Mouse (Mus musculus) left cerebral cortex, adult 18-20 months (tissue): Measurements from ENCODE around the gene Upf3b. TPM values are rescaled to one million over a fixed set of nuclear protein-coding genes. Genes with fewer than 3 reads are reported as not detected.
"Not testable (repeated sequence)": the region's sequence is repeated elsewhere in the genome, so short reads cannot be mapped to it uniquely, and the experiment has no call there.

ENCODE experiments used
- DNase-seq, 2 experiments: peaks; one replicate each; pipeline ENCODE4 v3.0.0; 2021 to 2022; ENCODE audit warnings: low spot score in 2 of 2, mixed read lengths in 1 of 2
- total RNA-seq, 2 experiments: library from RNA; stranded (reverse); gene quantifications; 2 replicates each; pipeline ENCODE4 v1.2.3; 2021

Upf3b gene
- total RNA-seq, 2 experiments from 2014 or later, result 17.4 to 18.1 TPM

- DNase-seq, result no peak
Observed at GRCm38 (mm10) chrX:37081194-37081593, 28.9 kb downstream of the Upf3b start.

GRCm38 (mm10) chrX:37080345-37080744, 29.8 kb downstream of the Upf3b start:
- DNase-seq, result not testable (repeated sequence)

GRCm38 (mm10) chrX:37076651-37077050, 33.5 kb downstream of the Upf3b start:
- no peak for DNase-seq

GRCm38 (mm10) chrX:37074262-37074892, 35.7 kb downstream of the Upf3b start:
- DNase-seq, result peak; percentile 57 to 69

GRCm38 (mm10) chrX:37068766-37069165, 41.4 kb downstream of the Upf3b start:
- DNase-seq, result no peak

GRCm38 (mm10) chrX:37067299-37067698, 42.8 kb downstream of the Upf3b start:
- no peak for DNase-seq

GRCm38 (mm10) chrX:37063902-37064301, 46.2 kb downstream of the Upf3b start:
- no peak for DNase-seq

- no peak for DNase-seq
Observed at GRCm38 (mm10) chrX:37048890-37049823, 61.0 kb downstream of the Upf3b start.

GRCm38 (mm10) chrX:37048066-37048889, 61.8 kb downstream of the Upf3b start, which contains the start of gene Sowahd:
Sowahd (plus strand) TSS chrX:37048845.
- no peak for DNase-seq

- peak; percentile 66 to 70 for DNase-seq
Observed at GRCm38 (mm10) chrX:37042726-37043125, 67.4 kb downstream of the Upf3b start.

Other genes starting within 250 kb of the Upf3b start
- 10 to 100 TPM; 44.1 to 50.3 TPM for gene Ube2a, start 236.4 kb downstream of the Upf3b start, total RNA-seq
- 10 to 100 TPM; 36.9 to 39.0 TPM for gene C330007P06Rik, start 236.2 kb downstream of the Upf3b start, total RNA-seq
- gene Nkrf, start 207.4 kb downstream of the Upf3b start, total RNA-seq, result 10 to 100 TPM; 37.5 to 38.0 TPM
- gene Sept6, start 118.5 kb downstream of the Upf3b start, total RNA-seq, result 10 to 100 TPM; 58.3 to 67.0 TPM
- not detected for gene Sowahd, start 61.5 kb downstream of the Upf3b start, total RNA-seq
- gene Rpl39, start 24.9 kb downstream of the Upf3b start, total RNA-seq, result 100 to 1,000 TPM; 274 to 295 TPM
- 10 to 100 TPM; 11.9 to 14.1 TPM for gene Nkap, start 16.5 kb upstream of the Upf3b start, total RNA-seq
- not detected for gene Akap14, start 58.5 kb upstream of the Upf3b start, total RNA-seq
- 100 to 1,000 TPM; 189 to 199 TPM for gene Ndufa1, start 80.8 kb upstream of the Upf3b start, total RNA-seq
- 1 to 10 TPM; 7.5 to 8.7 TPM for gene Rnf113a1, start 80.9 kb upstream of the Upf3b start, total RNA-seq
- not detected for gene Gm9, start 100.7 kb upstream of the Upf3b start, total RNA-seq
- gene Rhox1, start 111.9 kb upstream of the Upf3b start, total RNA-seq, result not detected
- gene Rhox2a, start 134.7 kb upstream of the Upf3b start, total RNA-seq, result not detected
- not detected for gene Rhox3a, start 139.6 kb upstream of the Upf3b start, total RNA-seq
- gene Rhox4a, start 155.0 kb upstream of the Upf3b start, total RNA-seq, result not detected